Mouse (Mus musculus): ENCODE results near the gene Hpse2.

GRCm38 (mm10) chr19:43396327-43396726 is 8.2 kb upstream of the Hpse2 start:
- TF ChIP-seq GATA1 (IDR thresholded peaks at IDR 0.05; ENCODE audit: low read length) (no peak), TAL1 (IDR thresholded peaks at IDR 0.05; ENCODE audit: low read length) (no peak)
